Mouse (Mus musculus) MEL (cell line): ENCODE measurements at regions not wholly inside any gene's neighbourhood (a gene's known extent, or its start where the extent isn't known, plus 50 kb on each side); places are given as distances from the start of the nearest gene placed in this dataset.

Source experiments
- DNase-seq: peaks from one replicate; pipeline ENCODE4 v3.0.0; 2011; ENCODE audit warnings: low read depth, low spot score
- H3K27ac ChIP-seq: 2 replicates; pipeline ENCODE4 v1.5.1; 2012; ENCODE audit warnings: low read depth, mild to moderate bottlenecking, control low read depth, low read length, moderate library complexity; ENCODE audit not compliant: control insufficient read depth
- H3K27me3 ChIP-seq, 2 experiments: fragments of 150-350 bp in 1 of 2; sonication (generic) in 1 of 2; 2 replicates each; pipeline ENCODE4 v1.6.1; 2012; ENCODE audit warnings: low read length in 2 of 2, mild to moderate bottlenecking in 2 of 2, improper control_type of control experiment in 1 of 2, moderate library complexity in 1 of 2; ENCODE audit not compliant: insufficient read depth in 2 of 2, control insufficient read depth in 1 of 2
- H3K36me3 ChIP-seq, 2 experiments: 2 replicates each; pipeline ENCODE4 v1.6.1; 2012 to 2014; ENCODE audit warnings: low read length in 2 of 2, improper control_type of control experiment in 1 of 2, inconsistent platforms in 1 of 2, mild to moderate bottlenecking in 1 of 2; ENCODE audit not compliant: insufficient read depth in 2 of 2, control insufficient read depth in 1 of 2
- H3K4me1 ChIP-seq, 2 experiments: fragments of 150-350 bp in 1 of 2; sonication (generic) in 1 of 2; 2 replicates each; pipeline ENCODE4 v1.6.1; 2012; ENCODE audit warnings: low read length in 2 of 2, improper control_type of control experiment in 1 of 2, mild to moderate bottlenecking in 1 of 2; ENCODE audit not compliant: insufficient read depth in 2 of 2, control insufficient read depth in 1 of 2
- H3K4me3 ChIP-seq, 2 experiments: fragments of 150-350 bp in 1 of 2; sonication (generic) in 1 of 2; 2 replicates each; pipeline ENCODE4 v1.5.1; 2012; ENCODE audit warnings: low read depth in 2 of 2, low read length in 2 of 2, mild to moderate bottlenecking in 2 of 2, moderate library complexity in 2 of 2, control low read depth in 1 of 2, improper control_type of control experiment in 1 of 2; ENCODE audit not compliant: control insufficient read depth in 1 of 2, insufficient read depth in 1 of 2
- H3K79me2 ChIP-seq: 2 replicates; pipeline ENCODE4 v1.6.1; 2012; ENCODE audit warnings: mild to moderate bottlenecking, low read length, moderate library complexity; ENCODE audit not compliant: control insufficient read depth, poor library complexity, insufficient read depth
- H3K9ac ChIP-seq: 2 replicates; pipeline ENCODE4 v1.6.1; 2012; ENCODE audit warnings: low read depth, mild to moderate bottlenecking, control low read depth, low read length, moderate library complexity; ENCODE audit not compliant: control insufficient read depth, poor library complexity, severe bottlenecking
- H3K9me3 ChIP-seq: fragments of 150-350 bp; sonication (generic); replicated peaks from 2 replicates; pipeline ENCODE4 v1.6.1; 2012; ENCODE audit warnings: mild to moderate bottlenecking, low read length, improper control_type of control experiment, moderate library complexity; ENCODE audit not compliant: insufficient read depth
- CTCF ChIP-seq, 3 experiments: IDR thresholded peaks in 2 of 3; conservative IDR thresholded peaks in 1 of 3; 2 replicates each; pipeline ENCODE4 v1.5.1; 2011 to 2012; ENCODE audit warnings: low read length in 3 of 3, low read depth in 2 of 3, mild to moderate bottlenecking in 2 of 3, improper control_type of control experiment in 1 of 3, inconsistent platforms in 1 of 3, mixed read lengths in 1 of 3, moderate library complexity in 1 of 3; ENCODE audit not compliant: control insufficient read depth in 1 of 3, insufficient read depth in 1 of 3, poor library complexity in 1 of 3, severe bottlenecking in 1 of 3
- EP300 ChIP-seq, 2 experiments: IDR thresholded peaks; 2 replicates each; pipeline ENCODE4 v1.6.1; 2011; ENCODE audit warnings: improper control_type of control experiment in 2 of 2, low read length in 2 of 2, low read depth in 1 of 2, mild to moderate bottlenecking in 1 of 2
- ETS1 ChIP-seq: IDR thresholded peaks from 2 replicates; pipeline ENCODE4 v1.6.1; 2012; ENCODE audit warnings: low read depth, mild to moderate bottlenecking, inconsistent platforms, low read length, improper control_type of control experiment, moderate library complexity
- GABPA ChIP-seq: IDR thresholded peaks from 2 replicates; pipeline ENCODE4 v1.6.1; 2012; ENCODE audit warnings: low read depth, mild to moderate bottlenecking, inconsistent platforms, low read length, improper control_type of control experiment, moderate library complexity
- GATA1 ChIP-seq: IDR thresholded peaks from 2 replicates; pipeline ENCODE4 v1.6.1; 2011; ENCODE audit warnings: low read depth, low read length, improper control_type of control experiment
- JUND ChIP-seq: IDR thresholded peaks from 2 replicates; pipeline ENCODE4 v1.6.1; 2011; ENCODE audit warnings: low read depth, mild to moderate bottlenecking, improper control_type of control experiment, low read length
- KAT2A ChIP-seq: conservative IDR thresholded peaks from 2 replicates; pipeline ENCODE4 v1.6.1; 2012; ENCODE audit warnings: low read depth, low read length, improper control_type of control experiment, inconsistent platforms
- MAFK ChIP-seq: IDR thresholded peaks from 2 replicates; pipeline ENCODE4 v1.6.1; 2011; ENCODE audit warnings: low read depth, mild to moderate bottlenecking, low read length, improper control_type of control experiment, borderline replicate concordance
- MAZ ChIP-seq: IDR thresholded peaks from 2 replicates; pipeline ENCODE4 v1.6.1; 2012; ENCODE audit warnings: low read depth, mild to moderate bottlenecking, inconsistent platforms, low read length, improper control_type of control experiment
- MXI1 ChIP-seq: IDR thresholded peaks from 2 replicates; pipeline ENCODE4 v1.6.1; 2011; ENCODE audit warnings: mild to moderate bottlenecking, low read depth, low read length, improper control_type of control experiment
- MYB ChIP-seq: IDR thresholded peaks from 2 replicates; pipeline ENCODE4 v1.6.1; 2011; ENCODE audit warnings: mild to moderate bottlenecking, low read depth, low read length, improper control_type of control experiment
- MYC ChIP-seq: IDR thresholded peaks from 2 replicates; pipeline ENCODE4 v1.6.1; 2011; ENCODE audit warnings: low read depth, mild to moderate bottlenecking, low read length, improper control_type of control experiment, moderate library complexity
- NELFE ChIP-seq: IDR thresholded peaks from 2 replicates; pipeline ENCODE4 v1.6.1; 2011; ENCODE audit warnings: low read depth, low read length, improper control_type of control experiment
- NRF1 ChIP-seq: IDR thresholded peaks from 2 replicates; pipeline ENCODE4 v1.6.1; 2014; ENCODE audit warnings: low read depth, mild to moderate bottlenecking, inconsistent platforms, low read length, improper control_type of control experiment, moderate library complexity; ENCODE audit not compliant: poor library complexity, insufficient read depth, severe bottlenecking
- POLR2A ChIP-seq, 2 experiments: IDR thresholded peaks; 2 replicates each; pipeline ENCODE4 v1.6.1; 2011 to 2012; ENCODE audit warnings: low read length in 2 of 2, mild to moderate bottlenecking in 2 of 2, control low read depth in 1 of 2, improper control_type of control experiment in 1 of 2, low read depth in 1 of 2, moderate library complexity in 1 of 2; ENCODE audit not compliant: control insufficient read depth in 1 of 2, insufficient read depth in 1 of 2, poor library complexity in 1 of 2
- POLR2AphosphoS2 ChIP-seq: IDR thresholded peaks from 2 replicates; pipeline ENCODE4 v1.6.1; 2011; ENCODE audit warnings: low read length, improper control_type of control experiment
- TAL1 ChIP-seq: IDR thresholded peaks from 2 replicates; pipeline ENCODE4 v1.6.1; 2012; ENCODE audit warnings: mild to moderate bottlenecking, inconsistent platforms, low read length, moderate library complexity, mixed read lengths
- TBP ChIP-seq: IDR thresholded peaks from 2 replicates; pipeline ENCODE4 v1.8.0; 2011; ENCODE audit warnings: low read depth, low read length, improper control_type of control experiment
- UBTF ChIP-seq: IDR thresholded peaks from 2 replicates; pipeline ENCODE4 v1.6.1; 2012; ENCODE audit warnings: low read depth, mild to moderate bottlenecking, inconsistent platforms, low read length, improper control_type of control experiment, moderate library complexity, borderline replicate concordance; ENCODE audit not compliant: insufficient read depth
- USF2 ChIP-seq, 2 experiments: IDR thresholded peaks; 2 replicates each; pipeline ENCODE4 v1.6.1; 2011 to 2012; ENCODE audit warnings: improper control_type of control experiment in 2 of 2, low read length in 2 of 2, borderline replicate concordance in 1 of 2, inconsistent platforms in 1 of 2, low read depth in 1 of 2, mild to moderate bottlenecking in 1 of 2; ENCODE audit not compliant: insufficient read depth in 1 of 2
- ZC3H11A ChIP-seq: IDR thresholded peaks from 2 replicates; pipeline ENCODE4 v1.6.1; 2012; ENCODE audit warnings: low read depth, mild to moderate bottlenecking, inconsistent platforms, low read length, improper control_type of control experiment
- ZNF384 ChIP-seq: IDR thresholded peaks from 2 replicates; pipeline ENCODE4 v1.6.1; 2012; ENCODE audit warnings: low read depth, mild to moderate bottlenecking, inconsistent platforms, low read length, improper control_type of control experiment

- no peak overlapping the region for H3K27ac ChIP-seq
- no peaks in the 10 kb centered on the region for H3K9me3 ChIP-seq
- H3K9ac ChIP-seq: no peak overlapping the region
- H3K36me3 ChIP-seq: no peaks in the 10 kb centered on the region
- no peaks in the 10 kb centered on the region for H3K4me1 ChIP-seq
- no peak for DNase-seq
- H3K79me2 ChIP-seq: no peaks in the 10 kb centered on the region
- no peaks in the 10 kb centered on the region for H3K27me3 ChIP-seq
- TF ChIP-seq USF2 (IDR thresholded peaks at IDR 0.05; ENCODE audit: borderline replicate concordance in 1 of 2, insufficient read depth in 1 of 2, low read depth in 1 of 2, low read length in 2 of 2) (no peak), TBP (no peak), UBTF (no peak), MXI1 (no peak), NELFE (no peak), EP300 (IDR thresholded peaks at IDR 0.05; ENCODE audit: low read depth in 1 of 2, low read length in 2 of 2) (no peak), MAZ (no peak)
- H3K4me3 ChIP-seq: no peak overlapping the region
Measured at GRCm38 (mm10) chr10:106254106-106254505, 216.0 kb upstream of the Ppfia2 start.

GRCm38 (mm10) chr10:106259811-106260210 lies 210.3 kb upstream of the Ppfia2 start:
- DNase-seq: no peak
- no peaks in the 10 kb centered on the region for H3K79me2 ChIP-seq
- H3K4me3 ChIP-seq: no peak overlapping the region
- no peaks in the 10 kb centered on the region for H3K9me3 ChIP-seq
- TF ChIP-seq TAL1 (no peak), NRF1 (no peak), ETS1 (no peak), GABPA (no peak), POLR2A (IDR thresholded peaks at IDR 0.05; ENCODE audit: control insufficient read depth in 1 of 2, insufficient read depth in 1 of 2, low read depth in 1 of 2, low read length in 2 of 2, poor library complexity in 1 of 2) (no peak), NELFE (no peak), GATA1 (no peak), POLR2AphosphoS2 (no peak), MYB (no peak), ZNF384 (no peak), MAFK (no peak), CTCF (IDR thresholded peaks at IDR 0.05 in 2 of 3, conservative IDR thresholded peaks at IDR 0.05 in 1 of 3; ENCODE audit: control insufficient read depth in 1 of 3, insufficient read depth in 1 of 3, low read depth in 2 of 3, low read length in 3 of 3, poor library complexity in 1 of 3, severe bottlenecking in 1 of 3) (no peak), JUND (no peak), MYC (no peak), KAT2A (no peak), ZC3H11A (no peak)
- no peak overlapping the region for H3K9ac ChIP-seq
- H3K4me1 ChIP-seq: no peaks in the 10 kb centered on the region
- no peaks in the 10 kb centered on the region for H3K27me3 ChIP-seq
- no peaks in the 10 kb centered on the region for H3K36me3 ChIP-seq
- H3K27ac ChIP-seq: no peak overlapping the region
